Mouse (Mus musculus): ENCODE results near the gene Hebp1. TPM values are rescaled to one million over a fixed set of nuclear protein-coding genes. Genes with fewer than 3 reads are reported as not detected.
A peak's percentile ranks its signal among the peaks of the same experiment; 100 is the strongest.

The Hebp1 gene
- polyA plus RNA-seq, 1 experiment from 2014 or later = 41.5 TPM

GRCm38 (mm10) chr6:135202668-135203067, 4.8 kb upstream of the Hebp1 start:
- peaks cover 13% of the 10 kb centered on the region for H3K4me1 ChIP-seq (ENCODE audit: insufficient read depth, low read length)
- no peaks in the 10 kb centered on the region for H3K9me3 ChIP-seq (ENCODE audit: low read length)
- H3K27ac ChIP-seq (ENCODE audit: low read length) = no peak overlapping the region
- 89% methylated on average over 6 of the region's 6 CpGs for WGBS
- no peaks in the 10 kb centered on the region for H3K36me3 ChIP-seq (ENCODE audit: insufficient read depth, low read length)
- H3K4me3 ChIP-seq (ENCODE audit: low read length) = no peak overlapping the region
- no peak overlapping the region for H3K9ac ChIP-seq (replicated peaks; ENCODE audit: low read length)
- H3K27me3 ChIP-seq (ENCODE audit: insufficient read depth, low read length) = no peaks in the 10 kb centered on the region
- ATAC-seq (ENCODE audit: low FRiP score, low TSS enrichment) = no peak
- H3K4me2 ChIP-seq (replicated peaks; ENCODE audit: low read depth, low read length) = no peak overlapping the region

GRCm38 (mm10) chr6:135200122-135200957, 2.5 kb upstream of the Hebp1 start:
- 0 out of 2 replicates have a peak overlapping the region, but pooled peaks have one; percentile 24 for H3K9ac ChIP-seq (replicated peaks; ENCODE audit: low read length)
- H3K27me3 ChIP-seq (ENCODE audit: insufficient read depth, low read length) = no peaks in the 10 kb centered on the region
- no peaks in the 10 kb centered on the region for H3K36me3 ChIP-seq (ENCODE audit: insufficient read depth, low read length)
- no peak for ATAC-seq (ENCODE audit: low FRiP score, low TSS enrichment)
- H3K27ac ChIP-seq (ENCODE audit: low read length) = peak overlapping the region; percentile 63
- peaks cover 16% of the 10 kb centered on the region for H3K4me1 ChIP-seq (ENCODE audit: insufficient read depth, low read length)
- peak overlapping the region; percentile 15 for H3K4me2 ChIP-seq (replicated peaks; ENCODE audit: low read depth, low read length)
- no peaks in the 10 kb centered on the region for H3K9me3 ChIP-seq (ENCODE audit: low read length)
- WGBS = 69% methylated on average over 16 of the region's 16 CpGs
- H3K4me3 ChIP-seq (ENCODE audit: low read length) = no peak overlapping the region

- peak overlapping the region; percentile 77 for H3K4me2 ChIP-seq (replicated peaks; ENCODE audit: low read depth, low read length)
- no peak for ATAC-seq (ENCODE audit: low FRiP score, low TSS enrichment)
- peak overlapping the region; percentile 80 for H3K27ac ChIP-seq (ENCODE audit: low read length)
- peaks cover 18% of the 10 kb centered on the region for H3K4me1 ChIP-seq (ENCODE audit: insufficient read depth, low read length)
- H3K36me3 ChIP-seq (ENCODE audit: insufficient read depth, low read length) = no peaks in the 10 kb centered on the region
- peak overlapping the region; percentile 86 for H3K4me3 ChIP-seq (ENCODE audit: low read length)
- 57% methylated on average over 6 of the region's 6 CpGs for WGBS
- no peaks in the 10 kb centered on the region for H3K9me3 ChIP-seq (ENCODE audit: low read length)
- peak overlapping the region; percentile 88 for H3K9ac ChIP-seq (replicated peaks; ENCODE audit: low read length)
- no peaks in the 10 kb centered on the region for H3K27me3 ChIP-seq (ENCODE audit: insufficient read depth, low read length)
Measured at GRCm38 (mm10) chr6:135198726-135199125, 904 bp upstream of the Hebp1 start.

GRCm38 (mm10) chr6:135197446-135197845, 376 bp downstream of the Hebp1 start:
- WGBS = 20% methylated on average over 7 of the region's 7 CpGs
- Histone ChIP-seq H3K9me3 (ENCODE audit: low read length) (no peaks in the 10 kb centered on the region), H3K4me3 (ENCODE audit: low read length) (peak overlapping the region; percentile 86), H3K9ac (replicated peaks; ENCODE audit: low read length) (peak overlapping the region; percentile 88), H3K4me1 (ENCODE audit: insufficient read depth, low read length) (peaks cover 20% of the 10 kb centered on the region), H3K4me2 (replicated peaks; ENCODE audit: low read depth, low read length) (peak overlapping the region; percentile 77), H3K27me3 (ENCODE audit: insufficient read depth, low read length) (no peaks in the 10 kb centered on the region), H3K36me3 (ENCODE audit: insufficient read depth, low read length) (no peaks in the 10 kb centered on the region), H3K27ac (ENCODE audit: low read length) (peak overlapping the region; percentile 80)
- ATAC-seq (ENCODE audit: low FRiP score, low TSS enrichment) = no peak

GRCm38 (mm10) chr6:135196707-135197106, 1.1 kb downstream of the Hebp1 start:
- peaks cover 20% of the 10 kb centered on the region for H3K4me1 ChIP-seq (ENCODE audit: insufficient read depth, low read length)
- no peaks in the 10 kb centered on the region for H3K27me3 ChIP-seq (ENCODE audit: insufficient read depth, low read length)
- no peaks in the 10 kb centered on the region for H3K9me3 ChIP-seq (ENCODE audit: low read length)
- ATAC-seq (ENCODE audit: low FRiP score, low TSS enrichment) = no peak
- H3K4me2 ChIP-seq (replicated peaks; ENCODE audit: low read depth, low read length) = no peak overlapping the region
- WGBS = 62% methylated on average over 8 of the region's 8 CpGs
- H3K36me3 ChIP-seq (ENCODE audit: insufficient read depth, low read length) = no peaks in the 10 kb centered on the region
- H3K4me3 ChIP-seq (ENCODE audit: low read length) = no peak overlapping the region
- H3K9ac ChIP-seq (replicated peaks; ENCODE audit: low read length) = no peak overlapping the region
- H3K27ac ChIP-seq (ENCODE audit: low read length) = peak overlapping the region; percentile 41; the same call in 1 of the 2 replicates

GRCm38 (mm10) chr6:135194907-135195306, 2.9 kb downstream of the Hebp1 start:
- Histone ChIP-seq H3K27ac (ENCODE audit: low read length) (no peak overlapping the region), H3K9ac (replicated peaks; ENCODE audit: low read length) (no peak overlapping the region), H3K9me3 (ENCODE audit: low read length) (no peaks in the 10 kb centered on the region), H3K4me2 (replicated peaks; ENCODE audit: low read depth, low read length) (no peak overlapping the region), H3K4me1 (ENCODE audit: insufficient read depth, low read length) (peaks cover 12% of the 10 kb centered on the region), H3K27me3 (ENCODE audit: insufficient read depth, low read length) (no peaks in the 10 kb centered on the region), H3K36me3 (ENCODE audit: insufficient read depth, low read length) (no peaks in the 10 kb centered on the region), H3K4me3 (ENCODE audit: low read length) (no peak overlapping the region)
- ATAC-seq (ENCODE audit: low FRiP score, low TSS enrichment) = no peak
- WGBS = 82% methylated on average over 4 of the region's 4 CpGs

- Histone ChIP-seq H3K9me3 (ENCODE audit: low read length) (no peaks in the 10 kb centered on the region), H3K4me1 (ENCODE audit: insufficient read depth, low read length) (peaks cover 11% of the 10 kb centered on the region; the same call in 1 of the 2 replicates), H3K36me3 (ENCODE audit: insufficient read depth, low read length) (no peaks in the 10 kb centered on the region), H3K27ac (ENCODE audit: low read length) (no peak overlapping the region), H3K4me3 (ENCODE audit: low read length) (no peak overlapping the region), H3K9ac (replicated peaks; ENCODE audit: low read length) (no peak overlapping the region), H3K4me2 (replicated peaks; ENCODE audit: low read depth, low read length) (no peak overlapping the region), H3K27me3 (ENCODE audit: insufficient read depth, low read length) (no peaks in the 10 kb centered on the region)
- 27% methylated on average over 4 of the region's 4 CpGs for WGBS
- ATAC-seq (ENCODE audit: low FRiP score, low TSS enrichment) = no peak
Measured at GRCm38 (mm10) chr6:135193733-135194132, 4.1 kb downstream of the Hebp1 start.

GRCm38 (mm10) chr6:135192993-135193392, 4.8 kb downstream of the Hebp1 start:
- H3K9ac ChIP-seq (replicated peaks; ENCODE audit: low read length) = no peak overlapping the region
- H3K9me3 ChIP-seq (ENCODE audit: low read length) = no peaks in the 10 kb centered on the region

GRCm38 (mm10) chr6:135191906-135192305, 5.9 kb downstream of the Hebp1 start:
- Histone ChIP-seq H3K27me3 (ENCODE audit: insufficient read depth, low read length) (no peaks in the 10 kb centered on the region), H3K36me3 (ENCODE audit: insufficient read depth, low read length) (no peaks in the 10 kb centered on the region), H3K4me1 (ENCODE audit: insufficient read depth, low read length) (peaks cover 7% of the 10 kb centered on the region; the same call in 1 of the 2 replicates), H3K9me3 (ENCODE audit: low read length) (no peaks in the 10 kb centered on the region), H3K9ac (replicated peaks; ENCODE audit: low read length) (no peak overlapping the region), H3K27ac (ENCODE audit: low read length) (no peak overlapping the region), H3K4me3 (ENCODE audit: low read length) (no peak overlapping the region), H3K4me2 (replicated peaks; ENCODE audit: low read depth, low read length) (no peak overlapping the region)
- no peak for ATAC-seq (ENCODE audit: low FRiP score, low TSS enrichment)
- 94% methylated on average over 1 of the region's 1 CpGs for WGBS

More at GRCm38 (mm10) chr6:135192993-135193392, 4.8 kb downstream of the Hebp1 start:
- 75% methylated on average over 8 of the region's 8 CpGs for WGBS
- Histone ChIP-seq H3K4me3 (ENCODE audit: low read length) (no peak overlapping the region), H3K27ac (ENCODE audit: low read length) (no peak overlapping the region), H3K4me2 (replicated peaks; ENCODE audit: low read depth, low read length) (no peak overlapping the region), H3K36me3 (ENCODE audit: insufficient read depth, low read length) (no peaks in the 10 kb centered on the region), H3K27me3 (ENCODE audit: insufficient read depth, low read length) (no peaks in the 10 kb centered on the region), H3K4me1 (ENCODE audit: insufficient read depth, low read length) (peaks cover 8% of the 10 kb centered on the region; the same call in 1 of the 2 replicates)
- no peak for ATAC-seq (ENCODE audit: low FRiP score, low TSS enrichment)

GRCm38 (mm10) chr6:135190122-135190521, 7.7 kb downstream of the Hebp1 start:
- no peak overlapping the region for H3K27ac ChIP-seq (ENCODE audit: low read length)

More at GRCm38 (mm10) chr6:135190122-135190521, 7.7 kb downstream of the Hebp1 start:
- Histone ChIP-seq H3K4me2 (replicated peaks; ENCODE audit: low read depth, low read length) (no peak overlapping the region), H3K4me3 (ENCODE audit: low read length) (no peak overlapping the region), H3K27me3 (ENCODE audit: insufficient read depth, low read length) (no peaks in the 10 kb centered on the region), H3K9me3 (ENCODE audit: low read length) (no peaks in the 10 kb centered on the region), H3K36me3 (ENCODE audit: insufficient read depth, low read length) (no peaks in the 10 kb centered on the region), H3K9ac (replicated peaks; ENCODE audit: low read length) (no peak overlapping the region), H3K4me1 (ENCODE audit: insufficient read depth, low read length) (peaks cover 10% of the 10 kb centered on the region; the same call in 1 of the 2 replicates)
- WGBS = 66% methylated on average over 6 of the region's 6 CpGs
- no peak for ATAC-seq (ENCODE audit: low FRiP score, low TSS enrichment)
